Mouse (Mus musculus) lung, embryonic 14.5 days (tissue): ENCODE data around the gene Klrb1f. TPM values are rescaled to one million over a fixed set of nuclear protein-coding genes. Genes with fewer than 3 reads are reported as not detected.

ENCODE experiments used
- ATAC-seq: fragments of 200-750 bp; cut with Nextera tagmentation; 2 replicates; pipeline ENCODE4 v1.8.0; 2017; ENCODE audit warnings: mild to moderate bottlenecking, moderate TSS enrichment, moderate library complexity; ENCODE audit not compliant: insufficient read depth
- DNase-seq: peaks from one replicate; pipeline ENCODE4 v3.0.0-alpha.2; 2015
- H3K27ac ChIP-seq: fragments of 300-500 bp; sonication (generic); 2 replicates; pipeline ENCODE4 v1.5.1; 2014; ENCODE audit warnings: low read depth, mild to moderate bottlenecking, moderate library complexity
- H3K27me3 ChIP-seq: fragments of 300-500 bp; sonication (generic); 2 replicates; pipeline ENCODE4 v1.6.1; 2014; ENCODE audit warnings: low read length, control low read depth; ENCODE audit not compliant: insufficient read depth
- H3K36me3 ChIP-seq: fragments of 300-500 bp; sonication (generic); 2 replicates; pipeline ENCODE4 v1.6.1; 2014; ENCODE audit warnings: control low read depth; ENCODE audit not compliant: insufficient read depth
- H3K4me1 ChIP-seq: fragments of 300-500 bp; sonication (generic); 2 replicates; pipeline ENCODE4 v1.6.1; 2014; ENCODE audit warnings: antibody characterized with exemption, control low read depth; ENCODE audit not compliant: insufficient read depth
- H3K4me2 ChIP-seq: fragments of 300-500 bp; sonication (generic); 2 replicates; pipeline ENCODE4 v1.6.1; 2014; ENCODE audit warnings: mild to moderate bottlenecking
- H3K4me3 ChIP-seq: fragments of 300-500 bp; sonication (generic); 2 replicates; pipeline ENCODE4 v1.5.1; 2014; ENCODE audit warnings: low read depth, low read length
- H3K9ac ChIP-seq: fragments of 300-500 bp; sonication (generic); 2 replicates; pipeline ENCODE4 v1.6.1; 2014
- H3K9me3 ChIP-seq: fragments of 300-500 bp; sonication (generic); 2 replicates; pipeline ENCODE4 v1.6.1; 2016; ENCODE audit warnings: low read depth, low read length, control low read depth
- CTCF ChIP-seq: IDR thresholded peaks from 2 replicates; pipeline ENCODE4 v1.5.1; 2016; ENCODE audit warnings: antibody characterized with exemption, low read depth
- WGBS: fragments of 180-500 bp; shearing (Covaris S2); extraction: QIAGEN DNeasy Blood & Tissue Kit; methylation state at CpG from one replicate; pipeline ENCODE4 v1.1.7; 2014; 5-methylcytosine and 5-hydroxymethylcytosine counted together
- polyA plus RNA-seq: library from polyadenylated mRNA; unstranded; fragments of >200 nt; fragmentation: Nextera tagmentation; extraction: Ambion mirVana; gene quantifications from 2 replicates; pipeline ENCODE4 v1.2.1, GENCODE M21; 2014

Klrb1f gene
- polyA plus RNA-seq, 1 experiment from 2014 or later, result 0.21 TPM

DNA sequence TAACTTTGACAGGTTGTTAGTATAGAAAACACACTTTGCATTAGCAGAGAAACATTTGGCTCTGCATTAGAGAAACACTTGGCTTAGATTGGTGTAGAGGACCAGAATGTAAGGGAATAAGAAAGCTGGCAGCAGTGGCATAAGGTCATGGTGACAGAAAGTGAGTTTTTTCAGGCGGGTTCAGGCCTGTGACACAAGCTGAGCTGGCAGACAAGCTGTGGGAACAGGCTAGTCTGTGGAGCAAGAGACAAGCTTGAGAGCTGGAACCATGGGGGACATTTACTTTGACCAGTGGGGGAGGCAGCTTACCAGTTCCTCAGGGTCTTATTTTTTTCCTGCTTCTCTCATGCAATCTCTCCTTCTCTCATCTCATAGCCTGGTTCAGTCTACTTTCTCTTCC, 32.7 kb upstream of the Klrb1f start:
- no peak overlapping the region for H3K4me2 ChIP-seq
- no peaks in the 10 kb centered on the region for H3K9me3 ChIP-seq
- no peak overlapping the region for H3K27ac ChIP-seq
- DNase-seq, result no peak
- no peak overlapping the region for H3K4me3 ChIP-seq
- no peaks in the 10 kb centered on the region for H3K4me1 ChIP-seq
- TF ChIP-seq CTCF, result no peak
- no peaks in the 10 kb centered on the region for H3K27me3 ChIP-seq
- 67% methylated on average over 1 of the region's 1 CpGs for WGBS
- no peak overlapping the region for H3K9ac ChIP-seq
- H3K36me3 ChIP-seq, result no peaks in the 10 kb centered on the region
- ATAC-seq, result no peak

DNA sequence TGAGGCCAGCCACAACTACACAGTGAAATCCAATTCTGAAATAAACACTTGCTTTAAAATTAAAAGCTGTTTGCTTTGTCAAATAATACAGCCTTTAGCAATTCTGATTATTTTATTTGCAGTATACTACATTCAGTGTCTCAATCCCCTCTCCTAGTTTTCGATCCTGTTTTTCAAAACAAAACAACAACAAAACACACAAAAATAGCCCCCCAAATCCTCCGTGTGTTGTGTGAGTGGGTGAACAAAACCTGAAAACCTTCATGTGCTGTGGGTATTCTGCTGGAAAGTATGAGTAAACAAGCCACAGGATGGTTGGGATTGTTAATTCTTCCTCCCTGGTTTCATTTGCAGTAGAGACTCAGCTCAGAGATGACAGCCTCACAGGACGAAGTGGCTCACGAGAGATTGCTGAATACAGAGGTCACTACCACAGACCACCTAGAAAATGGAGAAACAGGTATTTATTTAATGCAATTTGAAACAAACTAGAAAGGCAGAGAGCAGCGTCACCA, 31.9 kb upstream of the Klrb1f start:
- Histone ChIP-seq H3K27me3 (no peaks in the 10 kb centered on the region), H3K36me3 (no peaks in the 10 kb centered on the region), H3K4me3 (no peak overlapping the region), H3K9ac (no peak overlapping the region), H3K9me3 (no peaks in the 10 kb centered on the region), H3K4me1 (no peaks in the 10 kb centered on the region), H3K27ac (no peak overlapping the region), H3K4me2 (no peak overlapping the region)
- ATAC-seq (no peak), DNase-seq (no peak)
- WGBS, result 65% methylated on average over 5 of the region's 5 CpGs
- TF ChIP-seq CTCF, result no peak

DNA sequence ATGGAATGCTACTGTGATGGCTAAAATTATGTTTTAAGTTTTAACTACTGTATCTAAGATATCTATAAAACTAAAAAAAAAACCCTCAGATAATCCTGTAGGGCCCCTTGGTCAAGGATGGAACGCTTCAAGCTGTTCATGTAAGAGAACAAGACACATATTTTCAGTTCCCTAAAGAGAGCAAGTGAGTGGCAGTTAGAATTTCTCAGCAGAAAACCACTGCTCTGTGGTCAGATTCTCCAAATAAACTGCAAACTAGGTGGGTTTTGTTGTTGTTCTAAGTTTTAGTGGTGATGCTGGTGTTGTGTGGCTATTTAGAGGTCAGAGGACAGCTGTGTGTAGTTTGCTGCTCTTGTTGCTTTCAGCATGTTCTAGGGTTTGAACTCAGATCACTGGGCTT, 31.3 kb upstream of the Klrb1f start:
- no peak for ATAC-seq
- Histone ChIP-seq H3K27ac (no peak overlapping the region), H3K4me1 (no peaks in the 10 kb centered on the region), H3K4me3 (no peak overlapping the region), H3K36me3 (no peaks in the 10 kb centered on the region), H3K9me3 (no peaks in the 10 kb centered on the region), H3K4me2 (no peak overlapping the region), H3K27me3 (no peaks in the 10 kb centered on the region), H3K9ac (no peak overlapping the region)
- WGBS, result 69% methylated on average over 1 of the region's 1 CpGs
- no peak for TF ChIP-seq CTCF
- no peak for DNase-seq

DNA sequence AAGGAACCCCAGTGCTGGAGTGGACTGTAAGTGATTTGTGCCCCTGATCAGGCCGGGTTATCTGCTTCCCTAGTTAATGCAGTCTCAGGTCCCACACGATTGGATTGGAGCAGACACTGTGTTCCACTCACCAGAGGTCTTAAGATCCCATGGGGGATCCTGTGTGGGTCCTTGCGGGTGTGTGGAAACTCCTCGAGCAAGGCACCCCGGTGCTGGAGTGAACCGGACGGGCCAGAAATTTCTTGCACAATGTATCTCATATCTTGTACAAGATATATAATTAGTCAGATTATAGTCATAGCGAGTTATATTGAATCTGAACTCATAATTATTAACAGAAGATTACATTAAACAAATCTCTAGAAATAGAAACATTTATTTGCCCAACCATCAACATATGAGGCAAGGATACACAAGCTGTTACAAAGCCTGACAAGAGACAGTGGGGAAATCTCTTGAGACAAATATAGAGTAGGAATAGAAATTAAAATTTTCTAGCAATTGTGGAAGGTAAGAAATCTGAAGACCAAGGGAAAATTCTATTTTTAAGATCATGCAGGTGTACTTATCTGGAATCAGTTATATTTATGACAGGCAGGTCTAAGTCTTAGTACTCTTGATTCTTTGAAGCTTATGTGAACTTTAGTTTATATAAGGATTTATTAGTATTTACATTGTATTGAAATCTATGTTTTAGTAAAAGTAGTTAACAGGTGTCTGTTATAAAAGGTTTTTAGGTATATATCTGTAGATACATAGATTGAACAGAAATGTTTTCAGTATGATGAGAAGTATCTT, 18.1 kb upstream of the Klrb1f start:
- WGBS, result 86% methylated on average over 8 of the region's 8 CpGs
- Histone ChIP-seq H3K9me3 (no peaks in the 10 kb centered on the region), H3K9ac (no peak overlapping the region), H3K4me3 (no peak overlapping the region), H3K36me3 (no peaks in the 10 kb centered on the region), H3K27ac (no peak overlapping the region), H3K27me3 (no peaks in the 10 kb centered on the region), H3K4me2 (no peak overlapping the region), H3K4me1 (no peaks in the 10 kb centered on the region)
- no peak for TF ChIP-seq CTCF
- DNase-seq (no peak), ATAC-seq (no peak)

DNA sequence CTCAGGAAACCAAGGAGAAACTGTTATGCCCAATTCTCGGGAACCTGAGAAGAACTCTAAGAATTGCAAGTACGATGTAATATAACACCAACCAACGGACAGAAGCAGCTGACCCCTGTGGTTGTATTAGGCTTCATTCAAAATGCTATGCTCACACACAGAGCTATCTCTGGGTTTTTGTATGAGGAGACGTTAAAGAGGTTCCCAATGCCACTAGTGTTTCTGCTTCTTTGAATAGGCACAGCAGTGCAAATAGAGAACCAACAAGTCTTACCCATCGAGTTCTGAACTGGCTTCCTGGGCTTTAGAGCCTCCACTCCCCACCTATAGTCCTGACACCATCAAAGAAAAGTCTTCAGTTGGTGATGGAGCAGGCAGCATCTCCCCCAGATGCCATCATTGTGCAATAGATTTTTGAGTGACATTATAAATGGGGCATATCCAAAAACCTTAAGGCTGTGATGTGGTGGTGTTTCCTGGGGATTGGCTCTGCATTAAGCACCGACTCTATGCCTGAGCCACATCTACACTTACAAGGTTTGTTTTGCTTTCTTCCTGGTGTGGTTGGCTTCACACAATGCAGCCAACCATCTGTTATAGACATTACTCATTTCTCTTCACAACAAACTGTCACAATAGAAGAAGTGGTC, 15.4 kb upstream of the Klrb1f start:
- TF ChIP-seq CTCF, result no peak
- Histone ChIP-seq H3K4me3 (no peak overlapping the region), H3K27me3 (no peaks in the 10 kb centered on the region), H3K36me3 (no peaks in the 10 kb centered on the region), H3K9me3 (no peaks in the 10 kb centered on the region), H3K4me1 (no peaks in the 10 kb centered on the region), H3K4me2 (no peak overlapping the region), H3K27ac (no peak overlapping the region), H3K9ac (no peak overlapping the region)
- 51% methylated on average over 6 of the region's 6 CpGs for WGBS
- DNase-seq (no peak), ATAC-seq (no peak)

DNA sequence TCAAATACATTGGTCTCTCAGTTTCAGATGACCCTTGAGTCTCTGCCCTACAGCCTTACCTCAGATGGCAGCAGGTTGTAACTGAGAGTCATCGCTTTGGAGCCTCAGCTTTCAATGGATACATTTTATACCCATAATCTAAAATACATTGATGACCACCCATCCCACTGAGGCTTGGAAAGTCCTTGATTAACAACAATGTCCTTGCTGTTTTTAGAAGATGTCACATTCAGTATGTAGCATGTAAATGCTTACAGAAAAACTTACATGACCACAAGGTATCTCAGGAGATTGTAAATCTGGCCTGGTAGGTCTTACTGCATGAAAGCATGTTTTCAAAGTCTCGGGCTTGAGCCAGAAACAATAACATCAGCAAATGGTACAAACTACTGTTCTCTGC, 14.7 kb upstream of the Klrb1f start:
- H3K9me3 ChIP-seq, result no peaks in the 10 kb centered on the region
- no peak overlapping the region for H3K27ac ChIP-seq
- no peaks in the 10 kb centered on the region for H3K36me3 ChIP-seq
- no peaks in the 10 kb centered on the region for H3K27me3 ChIP-seq
- H3K4me1 ChIP-seq, result no peaks in the 10 kb centered on the region
- TF ChIP-seq CTCF, result no peak
- no peak overlapping the region for H3K9ac ChIP-seq
- ATAC-seq (no peak), DNase-seq (no peak)
- H3K4me2 ChIP-seq, result no peak overlapping the region
- WGBS, result 79% methylated on average over 2 of the region's 2 CpGs
- no peak overlapping the region for H3K4me3 ChIP-seq

DNA sequence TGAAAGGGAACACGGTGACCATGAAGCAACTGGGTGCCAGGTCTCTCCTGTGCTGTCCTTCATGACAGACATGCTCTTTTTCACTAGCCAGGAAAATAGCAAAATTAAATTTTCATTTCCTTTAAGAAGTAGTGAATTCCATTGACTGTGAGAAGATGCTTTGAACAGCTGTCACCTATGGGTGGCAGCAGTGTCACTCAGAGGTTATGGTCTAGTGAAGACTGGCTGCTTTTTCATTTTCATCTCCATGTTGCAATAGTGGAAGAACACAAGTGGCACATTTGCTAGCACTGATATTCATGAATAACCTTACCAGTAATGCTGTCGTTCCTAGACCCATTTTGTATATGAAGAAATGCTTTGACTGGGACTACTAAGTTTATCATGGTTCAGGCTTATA, 12.3 kb upstream of the Klrb1f start:
- Histone ChIP-seq H3K4me2 (no peak overlapping the region), H3K27me3 (no peaks in the 10 kb centered on the region), H3K9me3 (no peaks in the 10 kb centered on the region), H3K4me3 (no peak overlapping the region), H3K4me1 (no peaks in the 10 kb centered on the region), H3K27ac (no peak overlapping the region), H3K9ac (no peak overlapping the region), H3K36me3 (no peaks in the 10 kb centered on the region)
- no peak for ATAC-seq
- 76% methylated on average over 2 of the region's 2 CpGs for WGBS
- TF ChIP-seq CTCF, result peak; percentile 47
- peak; percentile 44 for DNase-seq
